Mouse (Mus musculus) midbrain, embryonic 16.5 days (tissue): ENCODE measurements around the gene Rims1. TPM values are rescaled to one million over a fixed set of nuclear protein-coding genes. Genes with fewer than 3 reads are reported as not detected.

Experiments used
- ATAC-seq: fragments of 200-750 bp; cut with Nextera tagmentation; 2 replicates; pipeline ENCODE4 v1.8.0; 2017; ENCODE audit warnings: moderate TSS enrichment
- H3K27ac ChIP-seq: fragments of 300-500 bp; sonication (generic); 2 replicates; pipeline ENCODE4 v1.5.1; 2014; ENCODE audit warnings: mild to moderate bottlenecking, low read length, mixed read lengths
- H3K27me3 ChIP-seq: fragments of 300-500 bp; sonication (generic); 2 replicates; pipeline ENCODE4 v1.6.1; 2014; ENCODE audit warnings: low read depth, low read length, mixed read lengths; ENCODE audit not compliant: control insufficient read depth, insufficient read depth
- H3K36me3 ChIP-seq: fragments of 300-500 bp; sonication (generic); 2 replicates; pipeline ENCODE4 v1.6.1; 2014; ENCODE audit warnings: mild to moderate bottlenecking, low read length, moderate library complexity, mixed read lengths; ENCODE audit not compliant: control insufficient read depth, insufficient read depth
- H3K4me1 ChIP-seq: fragments of 300-500 bp; sonication (generic); 2 replicates; pipeline ENCODE4 v1.6.1; 2014; ENCODE audit warnings: mild to moderate bottlenecking, low read length, mixed read lengths; ENCODE audit not compliant: control insufficient read depth, insufficient read depth
- H3K4me2 ChIP-seq: fragments of 300-500 bp; sonication (generic); 2 replicates; pipeline ENCODE4 v1.6.1; 2014; ENCODE audit warnings: mild to moderate bottlenecking, low read length, mixed read lengths
- H3K4me3 ChIP-seq: fragments of 300-500 bp; sonication (generic); 2 replicates; pipeline ENCODE4 v1.5.1; 2014; ENCODE audit warnings: low read depth, mild to moderate bottlenecking, low read length, moderate library complexity, mixed read lengths
- H3K9ac ChIP-seq: fragments of 300-500 bp; sonication (generic); 2 replicates; pipeline ENCODE4 v1.6.1; 2014; ENCODE audit warnings: low read depth, low read length, mixed read lengths
- H3K9me3 ChIP-seq: fragments of 300-500 bp; sonication (generic); replicated peaks from 2 replicates; pipeline ENCODE4 v1.6.1; 2014; ENCODE audit warnings: mild to moderate bottlenecking, low read length, mixed read lengths; ENCODE audit not compliant: control insufficient read depth, poor library complexity, severe bottlenecking
- WGBS: fragments of 180-500 bp; shearing (Covaris S2); extraction: QIAGEN DNeasy Blood & Tissue Kit; methylation state at CpG from one replicate; pipeline ENCODE4 v1.1.7; 2014; 5-methylcytosine and 5-hydroxymethylcytosine counted together
- polyA plus RNA-seq: library from polyadenylated mRNA; unstranded; fragments of >200 nt; fragmentation: Nextera tagmentation; extraction: Ambion mirVana; gene quantifications from 2 replicates; pipeline ENCODE4 v1.2.1, GENCODE M21; 2015

Gene Rims1
- polyA plus RNA-seq, 1 experiment from 2014 or later: 18.4 TPM

GRCm38 (mm10) chr1:22587859-22588383, 217.9 kb downstream of the Rims1 start:
- H3K4me2 ChIP-seq: no peak overlapping the region
- H3K36me3 ChIP-seq: no peaks in the 10 kb centered on the region
- no peak overlapping the region for H3K4me3 ChIP-seq
- WGBS: 77% methylated on average over 6 of the region's 7 CpGs
- 0 out of 2 replicates have a peak, but pooled peaks cover 3% of the 10 kb centered on the region for H3K4me1 ChIP-seq
- H3K27me3 ChIP-seq: no peaks in the 10 kb centered on the region
- no peak for ATAC-seq
- no peak overlapping the region for H3K27ac ChIP-seq
- H3K9me3 ChIP-seq: no peaks in the 10 kb centered on the region
- H3K9ac ChIP-seq: no peak overlapping the region

- Histone ChIP-seq H3K27ac (no peak overlapping the region), H3K4me2 (no peak overlapping the region), H3K9me3 (no peaks in the 10 kb centered on the region), H3K4me3 (no peak overlapping the region), H3K4me1 (no peaks in the 10 kb centered on the region), H3K27me3 (no peaks in the 10 kb centered on the region), H3K36me3 (no peaks in the 10 kb centered on the region), H3K9ac (no peak overlapping the region)
- ATAC-seq: no peak
- whole genome bisulfite sequencing: 89% methylated on average over 3 of the region's 3 CpGs
Measured at GRCm38 (mm10) chr1:22585560-22585959, 220.2 kb downstream of the Rims1 start.

GRCm38 (mm10) chr1:22579470-22579869, 226.3 kb downstream of the Rims1 start:
- WGBS: 88% methylated on average over 3 of the region's 3 CpGs
- H3K4me1 ChIP-seq: no peaks in the 10 kb centered on the region

GRCm38 (mm10) chr1:22572720-22573119, 233.1 kb downstream of the Rims1 start:
- ATAC-seq: no peak
- 93% methylated on average over 1 of the region's 1 CpGs for WGBS
- Histone ChIP-seq H3K4me3 (no peak overlapping the region), H3K4me2 (no peak overlapping the region), H3K27ac (no peak overlapping the region), H3K36me3 (no peaks in the 10 kb centered on the region), H3K9me3 (no peaks in the 10 kb centered on the region), H3K9ac (no peak overlapping the region), H3K27me3 (no peaks in the 10 kb centered on the region), H3K4me1 (no peaks in the 10 kb centered on the region)

More at GRCm38 (mm10) chr1:22579470-22579869, 226.3 kb downstream of the Rims1 start:
- ATAC-seq: no peak
- Histone ChIP-seq H3K36me3 (no peaks in the 10 kb centered on the region), H3K27me3 (no peaks in the 10 kb centered on the region), H3K9ac (no peak overlapping the region), H3K4me2 (no peak overlapping the region), H3K9me3 (no peaks in the 10 kb centered on the region), H3K27ac (no peak overlapping the region), H3K4me3 (no peak overlapping the region)

GRCm38 (mm10) chr1:22546273-22546672, 259.5 kb downstream of the Rims1 start:
- no peaks in the 10 kb centered on the region for H3K27me3 ChIP-seq
- H3K4me1 ChIP-seq: no peaks in the 10 kb centered on the region
- ATAC-seq: no peak
- no peaks in the 10 kb centered on the region for H3K36me3 ChIP-seq
- 78% methylated on average over 1 of the region's 1 CpGs for WGBS
- H3K4me2 ChIP-seq: no peak overlapping the region
- H3K9ac ChIP-seq: no peak overlapping the region
- no peak overlapping the region for H3K4me3 ChIP-seq
- no peaks in the 10 kb centered on the region for H3K9me3 ChIP-seq
- no peak overlapping the region for H3K27ac ChIP-seq

GRCm38 (mm10) chr1:22538129-22538528, 267.7 kb downstream of the Rims1 start:
- no peak overlapping the region for H3K27ac ChIP-seq
- H3K9ac ChIP-seq: no peak overlapping the region
- H3K36me3 ChIP-seq: no peaks in the 10 kb centered on the region
- H3K27me3 ChIP-seq: peaks cover 3% of the 10 kb centered on the region; the same call in 1 of the 2 replicates
- WGBS: 91% methylated on average over 7 of the region's 7 CpGs
- no peak for ATAC-seq
- no peaks in the 10 kb centered on the region for H3K9me3 ChIP-seq
- H3K4me2 ChIP-seq: no peak overlapping the region
- no peaks in the 10 kb centered on the region for H3K4me1 ChIP-seq
- no peak overlapping the region for H3K4me3 ChIP-seq

- Histone ChIP-seq H3K4me1 (no peaks in the 10 kb centered on the region), H3K9me3 (no peaks in the 10 kb centered on the region), H3K4me3 (no peak overlapping the region), H3K4me2 (no peak overlapping the region), H3K9ac (no peak overlapping the region), H3K27ac (no peak overlapping the region), H3K27me3 (peaks cover 3% of the 10 kb centered on the region; the same call in 1 of the 2 replicates), H3K36me3 (no peaks in the 10 kb centered on the region)
- 93% methylated on average over 2 of the region's 2 CpGs for WGBS
- ATAC-seq: no peak
Measured at GRCm38 (mm10) chr1:22536776-22537175, 269.0 kb downstream of the Rims1 start.

GRCm38 (mm10) chr1:22535049-22535448, 270.7 kb downstream of the Rims1 start:
- Histone ChIP-seq H3K4me2 (no peak overlapping the region), H3K27me3 (peaks cover 3% of the 10 kb centered on the region; the same call in 1 of the 2 replicates), H3K27ac (no peak overlapping the region), H3K4me1 (no peaks in the 10 kb centered on the region), H3K36me3 (no peaks in the 10 kb centered on the region), H3K9me3 (no peaks in the 10 kb centered on the region; the same call in 1 of the 2 replicates), H3K9ac (no peak overlapping the region), H3K4me3 (no peak overlapping the region)
- no peak for ATAC-seq
- WGBS: 66% methylated on average over 4 of the region's 4 CpGs

- H3K36me3 ChIP-seq: no peaks in the 10 kb centered on the region
- H3K27ac ChIP-seq: peak overlapping the region; percentile 89
- under 1% methylated on average over 101 of the region's 112 CpGs for WGBS
- H3K4me1 ChIP-seq: no peaks in the 10 kb centered on the region
- peak overlapping the region; percentile 78 for H3K4me3 ChIP-seq
- H3K27me3 ChIP-seq: peaks cover 3% of the 10 kb centered on the region; the same call in 1 of the 2 replicates
- peak overlapping the region; percentile 85 for H3K4me2 ChIP-seq
- ATAC-seq: peak; percentile 93
- peak overlapping the region; percentile 82 for H3K9ac ChIP-seq
- no peaks in the 10 kb centered on the region; the same call in 1 of the 2 replicates for H3K9me3 ChIP-seq
Measured at GRCm38 (mm10) chr1:22533146-22534096, 272.4 kb downstream of the Rims1 start.
